Mouse (Mus musculus) macrophage (primary cell): Measurements from ENCODE around the gene Etv5. TPM values are rescaled to one million over a fixed set of nuclear protein-coding genes. Genes with fewer than 3 reads are reported as not detected.

ENCODE experiments used
- H3K27ac ChIP-seq: fragments of 350-480 bp; formaldehyde crosslinking; 2 replicates; pipeline ENCODE4 v1.9.0; 2021
- H3K36me3 ChIP-seq: fragments of 350-480 bp; formaldehyde crosslinking; 2 replicates; pipeline ENCODE4 v1.9.0; 2021; ENCODE audit errors: inconsistent target
- H3K4me3 ChIP-seq: fragments of 350-480 bp; formaldehyde crosslinking; 2 replicates; pipeline ENCODE4 v1.9.0; 2021; ENCODE audit errors: inconsistent target
- H3K79me2 ChIP-seq: fragments of 350-480 bp; formaldehyde crosslinking; 2 replicates; pipeline ENCODE4 v1.9.0; 2021; ENCODE audit errors: inconsistent target
- WGBS: methylation state at CpG from one replicate; pipeline ENCODE4 v1.1.7; 2026; ENCODE audit warnings: inconsistent platforms; ENCODE audit not compliant: missing documents; 5-methylcytosine and 5-hydroxymethylcytosine counted together
- polyA plus RNA-seq: library from polyadenylated mRNA; stranded (reverse); fragments of 250-400 nt; gene quantifications from 3 replicates; pipeline ENCODE4 v1.2.4, GENCODE M21; 2018; ENCODE audit warnings: inconsistent platforms

Etv5 gene
- polyA plus RNA-seq, 1 experiment from 2014 or later = 10.0 TPM

GRCm38 (mm10) chr16:22440269-22440668, 750 bp upstream of the Etv5 start:
- H3K79me2 ChIP-seq = peaks cover 37% of the 10 kb centered on the region
- no peaks in the 10 kb centered on the region for H3K36me3 ChIP-seq
- 5% methylated on average over 18 of the region's 18 CpGs for WGBS
- H3K27ac ChIP-seq = peak overlapping the region; percentile 93
- H3K4me3 ChIP-seq = peak overlapping the region; percentile 18

GRCm38 (mm10) chr16:22438441-22439373, 812 bp downstream of the Etv5 start:
- 3% methylated on average over 57 of the region's 59 CpGs for WGBS
- Histone ChIP-seq H3K4me3 (peak overlapping the region; percentile 75), H3K36me3 (no peaks in the 10 kb centered on the region), H3K79me2 (peaks cover 53% of the 10 kb centered on the region), H3K27ac (peak overlapping the region; percentile 62)

- Histone ChIP-seq H3K79me2 (peaks cover 71% of the 10 kb centered on the region), H3K4me3 (no peak overlapping the region), H3K27ac (no peak overlapping the region), H3K36me3 (no peaks in the 10 kb centered on the region)
- WGBS = 15% methylated on average over 5 of the region's 6 CpGs
These were observed 3.4 kb downstream of the Etv5 start for GRCm38 (mm10) chr16:22436106-22436505.

DNA sequence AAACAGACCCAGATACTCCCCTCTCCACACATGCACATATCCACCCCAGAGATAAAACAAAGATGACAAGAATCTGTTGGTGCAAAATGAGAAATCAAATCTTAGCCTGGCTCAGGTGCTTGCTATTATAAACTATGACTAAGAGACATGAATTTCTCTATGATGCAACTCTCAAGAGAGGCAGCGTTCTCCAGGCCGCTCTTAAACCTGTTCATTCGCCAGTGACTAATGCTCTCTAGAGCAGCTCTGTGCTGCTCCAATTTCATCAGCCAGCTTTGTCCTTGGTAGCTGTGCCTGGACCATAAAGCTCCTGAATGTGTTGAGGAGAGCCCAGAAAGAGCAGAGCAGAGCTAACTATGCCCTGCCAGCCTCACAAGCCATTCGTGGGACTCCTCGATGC, 5.0 kb downstream of the Etv5 start:
- Histone ChIP-seq H3K27ac (no peak overlapping the region), H3K36me3 (no peaks in the 10 kb centered on the region), H3K4me3 (no peak overlapping the region), H3K79me2 (peaks cover 71% of the 10 kb centered on the region)
- 87% methylated on average over 5 of the region's 5 CpGs for WGBS

DNA sequence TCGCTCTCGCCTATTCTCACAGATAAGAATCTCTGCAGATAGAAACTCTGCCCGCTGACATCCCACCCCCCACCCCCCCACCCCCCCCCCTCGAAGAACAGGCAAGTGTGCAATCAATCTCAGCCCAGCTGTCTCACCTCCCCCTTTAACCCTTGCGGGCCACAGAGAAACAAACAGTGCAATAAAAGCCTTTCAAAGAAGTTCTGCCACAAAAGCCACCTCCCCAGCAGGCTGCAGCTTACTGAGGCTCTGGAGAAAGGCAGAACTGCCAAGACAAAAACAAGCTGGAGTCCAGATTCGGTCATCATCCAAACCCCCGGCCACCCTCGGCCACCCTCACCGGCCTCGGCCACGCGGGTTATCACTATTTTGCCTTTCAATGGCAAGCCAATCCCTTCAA, 5.6 kb downstream of the Etv5 start:
- H3K27ac ChIP-seq = no peak overlapping the region
- no peaks in the 10 kb centered on the region for H3K36me3 ChIP-seq
- H3K79me2 ChIP-seq = peaks cover 69% of the 10 kb centered on the region
- no peak overlapping the region for H3K4me3 ChIP-seq
- 81% methylated on average over 12 of the region's 12 CpGs for WGBS

GRCm38 (mm10) chr16:22431773-22432172, 7.7 kb downstream of the Etv5 start:
- 17% methylated on average over 12 of the region's 12 CpGs for WGBS

DNA sequence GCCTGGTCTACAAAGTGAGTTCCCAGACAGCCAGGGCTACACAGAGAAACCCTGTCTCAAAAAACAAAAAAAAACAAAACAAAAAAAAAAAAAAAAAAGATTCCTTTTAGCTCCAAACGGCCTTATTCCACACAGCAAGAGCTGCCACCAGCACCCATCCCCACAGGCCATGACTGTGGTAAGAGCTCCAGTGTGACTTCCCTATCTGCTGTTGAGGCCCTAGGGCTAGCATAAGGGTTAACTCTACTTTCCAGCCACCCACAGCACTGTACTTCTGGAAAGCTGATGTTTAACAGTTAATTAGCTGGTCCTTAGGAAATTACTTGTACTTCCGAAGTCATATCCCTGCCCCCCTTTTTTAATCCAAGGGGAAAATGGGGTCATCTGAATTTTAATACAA, 8.2 kb downstream of the Etv5 start:
- H3K4me3 ChIP-seq = no peak overlapping the region
- WGBS = 43% methylated on average over 2 of the region's 2 CpGs
- H3K27ac ChIP-seq = no peak overlapping the region
- H3K36me3 ChIP-seq = no peaks in the 10 kb centered on the region
- H3K79me2 ChIP-seq = peaks cover 43% of the 10 kb centered on the region

More at GRCm38 (mm10) chr16:22431773-22432172, 7.7 kb downstream of the Etv5 start:
- peaks cover 47% of the 10 kb centered on the region for H3K79me2 ChIP-seq
- no peak overlapping the region for H3K27ac ChIP-seq
- no peaks in the 10 kb centered on the region for H3K36me3 ChIP-seq
- H3K4me3 ChIP-seq = no peak overlapping the region

- peaks cover 35% of the 10 kb centered on the region for H3K79me2 ChIP-seq
- H3K4me3 ChIP-seq = no peak overlapping the region
- 94% methylated on average over 16 of the region's 16 CpGs for WGBS
- no peaks in the 10 kb centered on the region for H3K36me3 ChIP-seq
- no peak overlapping the region for H3K27ac ChIP-seq
These were observed 9.1 kb downstream of the Etv5 start for GRCm38 (mm10) chr16:22430211-22430951.

GRCm38 (mm10) chr16:22429377-22429776, 10.1 kb downstream of the Etv5 start:
- Histone ChIP-seq H3K4me3 (no peak overlapping the region), H3K27ac (no peak overlapping the region), H3K79me2 (peaks cover 25% of the 10 kb centered on the region), H3K36me3 (no peaks in the 10 kb centered on the region)
- 68% methylated on average over 8 of the region's 8 CpGs for WGBS

- H3K4me3 ChIP-seq = no peak overlapping the region
- WGBS = 42% methylated on average over 9 of the region's 9 CpGs
- H3K79me2 ChIP-seq = peaks cover 20% of the 10 kb centered on the region
- no peaks in the 10 kb centered on the region for H3K36me3 ChIP-seq
- H3K27ac ChIP-seq = no peak overlapping the region
These were observed 10.6 kb downstream of the Etv5 start for GRCm38 (mm10) chr16:22428853-22429341.

- 96% methylated on average over 7 of the region's 7 CpGs for WGBS
- Histone ChIP-seq H3K36me3 (no peaks in the 10 kb centered on the region), H3K27ac (no peak overlapping the region), H3K79me2 (no peaks in the 10 kb centered on the region; the same call in 1 of the 2 replicates), H3K4me3 (no peak overlapping the region)
These were observed 12.7 kb downstream of the Etv5 start for GRCm38 (mm10) chr16:22426866-22427265.

DNA sequence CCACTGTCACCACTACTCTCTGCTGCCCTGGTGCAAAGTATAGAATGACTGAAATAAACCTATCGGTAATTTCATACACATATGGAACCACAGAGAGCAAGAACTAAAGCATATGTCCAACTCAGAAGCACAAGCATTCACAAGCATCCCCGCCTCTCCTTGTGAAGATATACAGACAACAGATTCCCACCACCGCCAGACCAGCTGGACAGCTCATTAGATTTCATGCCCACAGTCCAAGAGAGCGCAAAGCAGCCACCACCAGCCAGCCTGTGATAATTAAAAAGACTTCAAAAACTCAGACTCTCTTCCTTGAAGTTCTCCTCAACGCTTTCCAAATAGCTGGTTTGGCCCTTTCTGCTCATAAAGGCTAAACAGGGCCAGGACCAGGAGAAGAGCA, 17.3 kb downstream of the Etv5 start:
- 97% methylated on average over 5 of the region's 5 CpGs for WGBS

DNA sequence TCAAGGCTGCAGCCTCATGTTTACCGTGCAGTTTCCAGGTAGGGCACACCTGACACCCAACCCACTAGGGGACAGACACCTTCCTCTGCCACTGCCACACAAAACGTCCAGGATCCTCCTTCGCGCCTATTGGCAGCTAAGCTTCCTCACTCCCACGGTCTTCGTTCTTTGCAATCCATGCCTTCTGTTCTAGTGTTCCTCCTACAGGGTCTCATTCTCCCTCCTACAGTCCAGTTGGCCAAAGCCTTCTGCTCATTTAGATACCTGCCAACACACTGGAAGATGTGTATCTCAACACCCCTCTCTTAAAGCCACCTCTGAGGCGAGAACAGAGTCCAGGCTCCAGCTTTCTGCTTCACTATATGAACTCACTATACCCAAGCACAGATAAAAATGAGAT, 21.6 kb downstream of the Etv5 start:
- Histone ChIP-seq H3K36me3 (no peaks in the 10 kb centered on the region), H3K79me2 (peaks cover 37% of the 10 kb centered on the region; the same call in 1 of the 2 replicates), H3K27ac (no peak overlapping the region), H3K4me3 (no peak overlapping the region)
- 89% methylated on average over 7 of the region's 7 CpGs for WGBS

More for the DNA sequence above, 17.3 kb downstream of the Etv5 start:
- Histone ChIP-seq H3K4me3 (no peak overlapping the region), H3K27ac (no peak overlapping the region), H3K36me3 (no peaks in the 10 kb centered on the region), H3K79me2 (peaks cover 12% of the 10 kb centered on the region; the same call in 1 of the 2 replicates)

DNA sequence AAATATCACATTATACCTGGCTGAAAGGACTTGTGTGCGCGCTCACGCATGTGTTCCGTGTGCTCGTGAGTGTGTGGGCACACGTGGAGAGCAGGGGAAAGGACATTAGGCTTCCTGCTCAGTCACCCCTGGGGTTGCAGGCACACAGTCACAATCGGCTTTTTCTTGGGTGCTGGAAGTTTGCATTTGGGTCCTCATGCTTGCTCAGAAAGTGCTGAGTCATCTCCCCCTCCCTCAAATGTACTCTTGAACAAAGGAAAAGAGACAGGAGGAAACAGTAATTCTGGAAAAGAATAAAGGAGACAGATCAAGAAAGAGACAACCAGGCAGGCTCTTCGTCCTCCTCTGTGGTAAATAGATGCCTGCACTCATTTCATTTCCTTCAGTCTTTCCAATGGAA, 22.5 kb downstream of the Etv5 start:
- Histone ChIP-seq H3K27ac (no peak overlapping the region), H3K36me3 (no peaks in the 10 kb centered on the region), H3K79me2 (peaks cover 37% of the 10 kb centered on the region; the same call in 1 of the 2 replicates), H3K4me3 (no peak overlapping the region)
- WGBS = 96% methylated on average over 8 of the region's 8 CpGs
